Mouse (Mus musculus): Measurements from ENCODE around the gene Dock10. TPM values are rescaled to one million over a fixed set of nuclear protein-coding genes. Genes with fewer than 3 reads are reported as not detected.

Dock10 gene
- polyA plus RNA-seq, 1 experiment, result 4.1 TPM

GRCm38 (mm10) chr1:80576898-80577297 lies 181.4 kb downstream of the Dock10 start:
- DNase-seq, result no peak
- Histone ChIP-seq H3K4me3 (ENCODE audit: insufficient read depth, low read depth, low read length) (no peak overlapping the region), H3K4me1 (ENCODE audit: control insufficient read depth, insufficient read depth, low read length) (no peaks in the 10 kb centered on the region), H3K27me3 (replicated peaks; ENCODE audit: control insufficient read depth, insufficient read depth, low read length) (no peaks in the 10 kb centered on the region), H3K27ac (ENCODE audit: insufficient read depth, low read depth, low read length) (no peak overlapping the region), H3K36me3 (ENCODE audit: control insufficient read depth, insufficient read depth, low read length) (no peaks in the 10 kb centered on the region)
- TF ChIP-seq POLR2A (IDR thresholded peaks at IDR 0.05; ENCODE audit: low read depth, low read length), result no peak
- 0 out of 2 replicates have a peak, but pooled peaks have one; percentile 15 for TF ChIP-seq CTCF (conservative IDR thresholded peaks at IDR 0.05; ENCODE audit: insufficient read depth, insufficient read length, low read depth, low read length)
- WGBS, result 86% methylated on average over 2 of the region's 2 CpGs

GRCm38 (mm10) chr1:80556446-80556845 lies 201.9 kb downstream of the Dock10 start:
- H3K4me1 ChIP-seq (ENCODE audit: control insufficient read depth, insufficient read depth, low read length), result no peaks in the 10 kb centered on the region
- DNase-seq, result no peak
- no peaks in the 10 kb centered on the region for H3K36me3 ChIP-seq (ENCODE audit: control insufficient read depth, insufficient read depth, low read length)
- no peak overlapping the region for H3K27ac ChIP-seq (ENCODE audit: insufficient read depth, low read depth, low read length)
- TF ChIP-seq POLR2A (IDR thresholded peaks at IDR 0.05; ENCODE audit: low read depth, low read length), result no peak
- TF ChIP-seq CTCF (conservative IDR thresholded peaks at IDR 0.05; ENCODE audit: insufficient read depth, insufficient read length, low read depth, low read length), result no peak
- H3K4me3 ChIP-seq (ENCODE audit: insufficient read depth, low read depth, low read length), result no peak overlapping the region
- no peaks in the 10 kb centered on the region for H3K27me3 ChIP-seq (replicated peaks; ENCODE audit: control insufficient read depth, insufficient read depth, low read length)
- WGBS, result 95% methylated on average over 1 of the region's 1 CpGs

- Histone ChIP-seq H3K4me3 (ENCODE audit: insufficient read depth, low read depth, low read length) (no peak overlapping the region), H3K27me3 (replicated peaks; ENCODE audit: control insufficient read depth, insufficient read depth, low read length) (no peaks in the 10 kb centered on the region), H3K4me1 (ENCODE audit: control insufficient read depth, insufficient read depth, low read length) (no peaks in the 10 kb centered on the region), H3K27ac (ENCODE audit: insufficient read depth, low read depth, low read length) (no peak overlapping the region), H3K36me3 (ENCODE audit: control insufficient read depth, insufficient read depth, low read length) (no peaks in the 10 kb centered on the region)
- TF ChIP-seq CTCF (conservative IDR thresholded peaks at IDR 0.05; ENCODE audit: insufficient read depth, insufficient read length, low read depth, low read length) (no peak), POLR2A (IDR thresholded peaks at IDR 0.05; ENCODE audit: low read depth, low read length) (no peak)
- no peak for DNase-seq
- WGBS, result 97% methylated on average over 3 of the region's 3 CpGs
These were observed 216.8 kb downstream of the Dock10 start for GRCm38 (mm10) chr1:80541522-80541921.

- no peak overlapping the region for H3K27ac ChIP-seq (ENCODE audit: insufficient read depth, low read depth, low read length)
- no peak for DNase-seq
- H3K4me1 ChIP-seq (ENCODE audit: control insufficient read depth, insufficient read depth, low read length), result no peaks in the 10 kb centered on the region
- H3K4me3 ChIP-seq (ENCODE audit: insufficient read depth, low read depth, low read length), result no peak overlapping the region
- H3K36me3 ChIP-seq (ENCODE audit: control insufficient read depth, insufficient read depth, low read length), result no peaks in the 10 kb centered on the region
- no peaks in the 10 kb centered on the region for H3K27me3 ChIP-seq (replicated peaks; ENCODE audit: control insufficient read depth, insufficient read depth, low read length)
- 75% methylated on average over 5 of the region's 5 CpGs for WGBS
- TF ChIP-seq CTCF (conservative IDR thresholded peaks at IDR 0.05; ENCODE audit: insufficient read depth, insufficient read length, low read depth, low read length) (no peak), POLR2A (IDR thresholded peaks at IDR 0.05; ENCODE audit: low read depth, low read length) (no peak)
These were observed 236.1 kb downstream of the Dock10 start for GRCm38 (mm10) chr1:80522197-80522596.

- WGBS, result 49% methylated on average over 2 of the region's 2 CpGs
- Histone ChIP-seq H3K4me3 (ENCODE audit: insufficient read depth, low read depth, low read length) (no peak overlapping the region), H3K36me3 (ENCODE audit: control insufficient read depth, insufficient read depth, low read length) (no peaks in the 10 kb centered on the region), H3K4me1 (ENCODE audit: control insufficient read depth, insufficient read depth, low read length) (no peaks in the 10 kb centered on the region), H3K27me3 (replicated peaks; ENCODE audit: control insufficient read depth, insufficient read depth, low read length) (no peaks in the 10 kb centered on the region), H3K27ac (ENCODE audit: insufficient read depth, low read depth, low read length) (no peak overlapping the region)
- TF ChIP-seq POLR2A (IDR thresholded peaks at IDR 0.05; ENCODE audit: low read depth, low read length), result no peak
- TF ChIP-seq CTCF (conservative IDR thresholded peaks at IDR 0.05; ENCODE audit: insufficient read depth, insufficient read length, low read depth, low read length), result no peak
- DNase-seq, result no peak
These were observed 237.9 kb downstream of the Dock10 start for GRCm38 (mm10) chr1:80520456-80520855.

- TF ChIP-seq POLR2A (IDR thresholded peaks at IDR 0.05; ENCODE audit: low read depth, low read length) (no peak), CTCF (conservative IDR thresholded peaks at IDR 0.05; ENCODE audit: insufficient read depth, insufficient read length, low read depth, low read length) (no peak)
- DNase-seq, result no peak
- no peaks in the 10 kb centered on the region for H3K4me1 ChIP-seq (ENCODE audit: control insufficient read depth, insufficient read depth, low read length)
- no peak overlapping the region for H3K4me3 ChIP-seq (ENCODE audit: insufficient read depth, low read depth, low read length)
- H3K27me3 ChIP-seq (replicated peaks; ENCODE audit: control insufficient read depth, insufficient read depth, low read length), result no peaks in the 10 kb centered on the region
- WGBS, result 13% methylated on average over 1 of the region's 1 CpGs
- no peaks in the 10 kb centered on the region for H3K36me3 ChIP-seq (ENCODE audit: control insufficient read depth, insufficient read depth, low read length)
- no peak overlapping the region for H3K27ac ChIP-seq (ENCODE audit: insufficient read depth, low read depth, low read length)
These were observed 238.4 kb downstream of the Dock10 start for GRCm38 (mm10) chr1:80519893-80520292.

GRCm38 (mm10) chr1:80515836-80516235 lies 242.5 kb downstream of the Dock10 start:
- DNase-seq, result no peak
- TF ChIP-seq CTCF (conservative IDR thresholded peaks at IDR 0.05; ENCODE audit: insufficient read depth, insufficient read length, low read depth, low read length) (no peak), POLR2A (IDR thresholded peaks at IDR 0.05; ENCODE audit: low read depth, low read length) (no peak)
- Histone ChIP-seq H3K36me3 (ENCODE audit: control insufficient read depth, insufficient read depth, low read length) (no peaks in the 10 kb centered on the region), H3K4me1 (ENCODE audit: control insufficient read depth, insufficient read depth, low read length) (no peaks in the 10 kb centered on the region), H3K4me3 (ENCODE audit: insufficient read depth, low read depth, low read length) (no peak overlapping the region), H3K27ac (ENCODE audit: insufficient read depth, low read depth, low read length) (no peak overlapping the region), H3K27me3 (replicated peaks; ENCODE audit: control insufficient read depth, insufficient read depth, low read length) (no peaks in the 10 kb centered on the region)
- 47% methylated on average over 6 of the region's 6 CpGs for WGBS

Measured in kidney, adult 2 months (tissue).